Mouse (Mus musculus) stomach, postnatal 0 days (tissue): Measurements from ENCODE around the gene Kalrn.

Source experiments
- CTCF ChIP-seq: IDR thresholded peaks from 2 replicates; pipeline ENCODE4 v1.5.1; 2016; ENCODE audit warnings: antibody characterized with exemption, low read depth, mild to moderate bottlenecking, moderate library complexity
- EP300 ChIP-seq: optimal IDR thresholded peaks from 2 replicates; pipeline ENCODE3; 2016; ENCODE audit warnings: antibody characterized with exemption

DNA sequence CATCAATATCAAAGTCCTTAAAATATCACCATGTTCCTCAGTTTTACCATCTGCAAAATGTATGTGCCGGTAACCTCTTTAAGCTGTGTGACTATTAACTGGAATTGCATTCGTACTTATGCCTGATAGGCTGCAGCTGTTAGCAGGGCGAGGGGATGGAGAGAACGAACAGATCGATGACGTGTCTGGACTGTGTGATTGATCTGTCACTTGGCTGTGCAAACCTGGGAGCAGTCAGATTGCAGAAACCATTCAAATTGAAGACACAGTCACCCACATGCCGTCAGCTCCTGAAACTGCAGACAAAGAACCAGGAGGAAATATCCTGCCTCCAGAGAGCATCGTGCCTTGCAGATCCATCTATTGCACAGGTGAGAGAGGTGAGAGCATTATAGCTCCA, 166.3 kb downstream of the Kalrn start:
- no peak for TF ChIP-seq CTCF
- TF ChIP-seq EP300 = no peak
